Mouse (Mus musculus): ENCODE measurements at regions not wholly inside any gene's neighbourhood (a gene's known extent, or its start where the extent isn't known, plus 50 kb on each side); places are given as distances from the start of the nearest gene placed in this dataset.

DNA sequence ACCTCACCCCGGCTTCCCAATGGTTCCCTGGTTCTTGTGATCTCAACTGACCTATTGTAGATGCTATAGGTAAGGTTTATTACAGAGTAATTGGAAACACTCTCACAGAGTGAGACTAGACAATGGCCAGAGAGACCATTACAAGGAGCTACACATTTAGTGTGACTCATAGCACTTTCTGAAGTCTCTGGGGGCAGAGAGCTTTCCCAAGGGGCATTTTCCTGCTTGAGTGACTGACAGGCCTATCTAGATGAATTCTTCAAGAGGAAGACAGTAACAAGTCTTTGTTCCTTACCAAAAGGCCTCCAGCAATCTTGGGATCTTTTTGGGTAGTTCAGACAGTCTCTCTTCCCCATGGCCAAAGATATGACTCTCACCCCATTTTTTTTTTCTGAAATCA lies 316.4 kb upstream of the Klf3 start:
- TF ChIP-seq POLR2A (IDR thresholded peaks at IDR 0.05; ENCODE audit: insufficient read depth, low read length) (no peak), CTCF (IDR thresholded peaks at IDR 0.05; ENCODE audit: low read depth, low read length) (no peak), EP300 (IDR thresholded peaks at IDR 0.05; ENCODE audit: insufficient read depth, low read depth, low read length) (no peak)

Measured in ES-Bruce4 (cell line).